20 mouse cellular contexts compared by ENCODE assay signal in the genomic region with DNA sequence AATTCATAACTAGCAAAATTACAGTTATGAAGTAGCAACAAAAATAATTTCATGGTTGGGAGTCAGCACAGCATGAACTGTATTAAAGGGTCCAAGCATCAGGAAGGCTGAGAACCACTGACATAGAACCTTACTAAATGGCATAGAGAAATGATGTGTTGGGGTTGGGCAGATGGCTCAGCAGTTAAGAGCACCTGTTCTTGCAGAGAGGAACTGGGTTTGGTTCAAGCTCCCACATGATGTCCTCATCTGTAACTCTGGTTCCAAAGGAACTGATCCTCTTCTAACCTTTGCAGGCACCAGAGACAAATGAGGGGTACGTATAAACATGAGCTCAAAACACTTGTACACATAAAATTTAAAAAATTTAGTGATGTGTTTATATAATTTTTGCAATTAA.
"Had no signal": no experiment of that assay in that cellular context is flagged by ENCODE, and none has a peak within 500 bp of the region (broad histone marks: within the 10 kb centered on the region; RNA-seq: fewer than 3 reads in every experiment).

No protein-coding gene starts in this region.

- H3K9ac ChIP-seq: limb, embryonic 13.5 days; liver, embryonic 12.5 days; liver, embryonic 15.5 days; lung, embryonic 15.5 days; midbrain, embryonic 13.5 days had no signal

- H3K27ac ChIP-seq: limb, embryonic 13.5 days; liver, embryonic 12.5 days; liver, embryonic 15.5 days; lung, embryonic 15.5 days; midbrain, embryonic 13.5 days; stomach, postnatal 0 days had no signal

- H3K4me2 ChIP-seq: limb, embryonic 13.5 days; liver, embryonic 12.5 days; liver, embryonic 15.5 days; lung, embryonic 15.5 days; midbrain, embryonic 13.5 days had no signal

- H3K4me1 ChIP-seq: limb, embryonic 13.5 days; liver, embryonic 12.5 days; liver, embryonic 15.5 days; lung, embryonic 15.5 days; midbrain, embryonic 13.5 days had no signal

- H3K27me3 ChIP-seq: limb, embryonic 13.5 days; liver, embryonic 12.5 days; liver, embryonic 15.5 days; lung, embryonic 15.5 days; midbrain, embryonic 13.5 days had no signal

- H3K36me3 ChIP-seq: limb, embryonic 13.5 days; liver, embryonic 12.5 days; liver, embryonic 15.5 days; lung, embryonic 15.5 days; midbrain, embryonic 13.5 days had no signal

- H3K4me3 ChIP-seq: limb, embryonic 13.5 days; liver, embryonic 12.5 days; liver, embryonic 15.5 days; lung, embryonic 15.5 days; midbrain, embryonic 13.5 days had no signal

- DNase-seq: kidney, adult 18-20 months; kidney, adult 9 months; kidney, postnatal 14 days; kidney, postnatal 4 days; left cerebral cortex, postnatal 4 days; liver; lung, adult 18-20 months; lung, postnatal 14 days; lung, postnatal 4 days; right cerebral cortex, postnatal 4 days; spleen, adult 18-20 months; thymus, adult 2 months; thymus, postnatal 14 days; thymus, postnatal 4 days had no signal

- H3K9me3 ChIP-seq: liver, embryonic 15.5 days; lung, embryonic 15.5 days; midbrain, embryonic 13.5 days had no signal
